Mouse (Mus musculus): ENCODE measurements around the gene Zfp472. TPM values are rescaled to one million over a fixed set of nuclear protein-coding genes. Genes with fewer than 3 reads are reported as not detected.
"Not testable (repeated sequence)": the region's sequence is repeated elsewhere in the genome, so short reads cannot be mapped to it uniquely, and the experiment has no call there.

Zfp472 gene
- total RNA-seq, 2 experiments from 2014 or later: 1.6 to 1.7 TPM

DNA sequence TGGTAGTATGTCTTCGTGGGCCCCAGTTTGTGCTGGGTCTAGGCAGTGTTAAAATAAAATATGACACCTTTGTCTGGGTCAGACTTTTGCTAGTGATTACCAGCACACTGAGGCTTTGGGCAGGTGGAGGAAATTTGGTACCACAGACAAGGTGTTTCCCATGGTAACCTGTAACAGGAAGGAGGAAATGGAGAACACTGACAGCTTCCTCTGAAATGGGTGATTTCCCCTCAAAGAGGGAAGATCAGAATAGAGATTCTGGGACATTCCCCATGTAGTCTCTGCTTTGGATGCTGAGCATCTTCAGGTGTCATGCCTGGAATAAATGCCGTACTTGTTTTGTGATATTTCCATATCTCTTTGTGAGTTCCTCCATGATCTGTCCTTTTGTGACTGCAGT, 32.9 kb downstream of the Zfp472 start:
- DNase-seq (ENCODE audit: low spot score): no peak

- no peak for DNase-seq (ENCODE audit: low spot score)
These were observed 42.7 kb downstream of the Zfp472 start for GRCm38 (mm10) chr17:33008337-33008736.

DNA sequence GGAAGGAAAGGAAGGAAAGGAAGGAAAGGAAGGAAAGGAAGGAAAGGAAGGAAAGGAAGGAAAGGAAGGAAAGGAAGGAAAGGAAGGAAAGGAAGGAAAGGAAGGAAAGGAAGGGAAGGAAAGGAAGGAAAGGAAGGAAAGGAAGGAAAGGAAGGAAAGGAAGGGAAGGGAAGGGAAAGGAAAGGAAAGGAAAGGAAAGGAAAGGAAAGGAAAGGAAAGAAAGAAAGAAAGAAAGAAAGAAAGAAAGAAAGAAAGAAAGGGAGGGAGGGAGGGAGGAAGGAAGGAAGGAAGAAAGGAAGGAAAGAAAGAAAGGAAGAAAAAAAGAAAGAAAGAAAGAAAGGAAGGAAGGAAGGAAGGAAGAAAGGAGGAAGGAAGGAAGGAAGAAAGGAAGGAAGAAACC, 54.8 kb downstream of the Zfp472 start:
- not testable (repeated sequence) for DNase-seq (ENCODE audit: low spot score)

Other genes starting within 250 kb of the Zfp472 start
- 10 to 100 TPM; 19.5 to 20.7 TPM for gene Zfp871, start 177.5 kb upstream of the Zfp472 start, total RNA-seq (2021)
- under 1 TPM; 0.14 to 0.23 TPM for gene Zfp811, start 155.9 kb upstream of the Zfp472 start, total RNA-seq (2021)
- gene Zfp799, start 135.6 kb upstream of the Zfp472 start, total RNA-seq (2021): 1 to 10 TPM; 8.1 to 8.7 TPM
- 1 to 10 TPM; 4.8 to 5.7 TPM for gene Zfp870, start 74.2 kb upstream of the Zfp472 start, total RNA-seq (2021)
- gene Cyp4f14, start 48.5 kb upstream of the Zfp472 start, total RNA-seq (2021): under 1 TPM in 1 of 2 experiments, not detected in 1; 0.59 TPM
- gene Cyp4f13, start 18.4 kb upstream of the Zfp472 start, total RNA-seq (2021): 1 to 10 TPM; 5.9 to 7.7 TPM
- gene Zfp952, start 27.3 kb downstream of the Zfp472 start, total RNA-seq (2021): 1 to 10 TPM; 3.6 to 4.2 TPM
- gene Zfp763, start 67.6 kb downstream of the Zfp472 start, total RNA-seq (2021): 1 to 10 TPM; 1.8 to 2.0 TPM
- gene 4921501E09Rik, start 102.2 kb downstream of the Zfp472 start, total RNA-seq (2021): not detected
- gene Zfp563, start 123.5 kb downstream of the Zfp472 start, total RNA-seq (2021): 1 to 10 TPM; 4.5 to 5.6 TPM
- under 1 TPM; 0.33 to 0.41 TPM for gene Morc2b, start 173.9 kb downstream of the Zfp472 start, total RNA-seq (2021)
- gene Olfr55, start 202.6 kb downstream of the Zfp472 start, total RNA-seq (2021): not detected
- not detected for gene Olfr239, start 225.5 kb downstream of the Zfp472 start, total RNA-seq (2021)